Mouse (Mus musculus) C2C12 (cell line): ENCODE measurements around the gene Gtf2ird2.

Experiments
- CTCF ChIP-seq: IDR thresholded peaks from one replicate; pipeline ENCODE4 v1.5.1; 2011; ENCODE audit not compliant: control insufficient read depth, insufficient read depth, insufficient read length
- MAX ChIP-seq: IDR thresholded peaks from one replicate; pipeline ENCODE4 v1.6.1; 2011; ENCODE audit warnings: mild to moderate bottlenecking, control low read depth
- MYOG ChIP-seq: IDR thresholded peaks from one replicate; pipeline ENCODE4 v1.6.1; 2011; ENCODE audit not compliant: control insufficient read depth, insufficient read length; ENCODE audit errors: extremely low read depth

DNA sequence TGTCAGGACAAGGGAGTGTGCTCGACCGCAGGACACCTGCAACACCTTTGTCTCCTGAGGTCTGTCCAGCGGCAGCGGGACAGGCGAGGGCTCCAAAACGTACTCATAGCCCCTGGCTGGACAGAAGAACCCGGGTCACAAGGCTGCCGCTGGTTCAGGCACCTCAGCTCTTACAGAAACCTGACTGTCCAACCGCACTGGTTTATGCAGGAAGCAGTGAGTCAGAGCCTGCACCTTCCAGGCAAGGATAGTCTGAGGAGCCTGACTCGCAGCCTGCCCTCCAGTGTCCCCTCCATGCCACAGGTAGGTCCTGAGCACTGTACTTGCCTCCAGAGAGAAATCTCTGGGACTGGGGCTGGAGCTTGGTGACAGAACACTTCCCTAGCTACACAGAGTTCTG is 14.6 kb upstream of the Gtf2ird2 start:
- TF ChIP-seq MYOG (no peak), CTCF (no peak), MAX (no peak)
